Mouse (Mus musculus) cerebellum, adult 2 months (tissue): ENCODE data around the gene Pkhd1.

ENCODE experiments used
- CTCF ChIP-seq: fragments of 200-500 bp; IDR thresholded peaks from 2 replicates; pipeline ENCODE4 v1.5.1; 2011; ENCODE audit warnings: low read depth, mild to moderate bottlenecking, control low read depth, low read length, moderate library complexity, borderline replicate concordance; ENCODE audit not compliant: insufficient read depth
- POLR2A ChIP-seq: fragments of 200-500 bp; IDR thresholded peaks from 2 replicates; pipeline ENCODE4 v1.6.1; 2011; ENCODE audit warnings: low read length, control low read depth, borderline replicate concordance; ENCODE audit not compliant: insufficient read depth

DNA sequence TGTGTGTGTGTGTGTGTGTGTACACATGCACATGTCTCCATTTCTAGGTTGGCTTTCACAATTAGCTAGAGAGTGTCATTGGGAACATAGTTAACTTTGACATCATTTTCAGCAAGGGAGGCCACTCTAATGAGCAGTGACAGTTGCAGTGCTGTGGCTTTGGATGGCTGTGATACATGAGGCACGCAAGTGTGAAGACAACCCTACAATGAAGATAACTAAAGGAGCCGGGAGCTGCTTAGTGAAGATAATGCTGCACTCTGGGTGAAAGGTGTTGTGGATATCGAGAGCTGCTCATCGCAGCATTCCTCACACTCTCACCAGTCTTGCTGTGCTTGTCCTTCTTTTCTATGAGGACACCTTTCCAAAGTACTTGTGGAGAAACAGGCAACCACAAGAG is 484.2 kb downstream of the Pkhd1 start:
- TF ChIP-seq CTCF (no peak), POLR2A (no peak)
